24 mouse cellular contexts compared by ENCODE assay signal in genomic region chr9:95392011-95392410, GRCm38 (mm10). TPM values are rescaled to one million over a fixed set of nuclear protein-coding genes. Genes with fewer than 3 reads are reported as not detected.
A peak's percentile ranks its signal among the peaks of the same experiment; 100 is the strongest.
DNase-seq lines count a peak whose midpoint lies in the region; ATAC-seq lines count a peak whose summit lies in the region.
"Had no signal": no experiment of that assay in that cellular context is flagged by ENCODE, and none has a peak within 500 bp of the region (broad histone marks: within the 10 kb centered on the region; RNA-seq: fewer than 3 reads in every experiment).

No protein-coding gene starts in this region.

- H3K4me3 ChIP-seq in neural tube, embryonic 11.5 days (ENCODE audit: low read depth, low read length): no peak overlapping the region
- no peak overlapping the region for H3K4me3 ChIP-seq in neural tube, embryonic 15.5 days (replicated peaks)
- H3K4me3 ChIP-seq: forebrain, embryonic 12.5 days; limb, embryonic 13.5 days; midbrain, embryonic 10.5 days; myocyte; stomach, embryonic 15.5 days had no signal

- intact Hi-C loops in heart, postnatal 25 days (cut with DNase I): no loop called here

- no peaks in the 10 kb centered on the region for H3K9me3 ChIP-seq in neural tube, embryonic 11.5 days (ENCODE audit: control insufficient read depth, low read length)
- H3K9me3 ChIP-seq in neural tube, embryonic 15.5 days (replicated peaks): no peaks in the 10 kb centered on the region
- H3K9me3 ChIP-seq: forebrain, embryonic 12.5 days; limb, embryonic 13.5 days; midbrain, embryonic 10.5 days; stomach, embryonic 15.5 days had no signal

- no peak overlapping the region for H3K27ac ChIP-seq in neural tube, embryonic 11.5 days (ENCODE audit: low read depth, low read length)
- H3K27ac ChIP-seq in neural tube, embryonic 15.5 days (replicated peaks): no peak overlapping the region
- H3K27ac ChIP-seq: forebrain, embryonic 12.5 days; limb, embryonic 13.5 days; liver, embryonic 14.5 days; midbrain, embryonic 10.5 days; stomach, embryonic 15.5 days had no signal

- no peak overlapping the region for H3K4me2 ChIP-seq in neural tube, embryonic 11.5 days (ENCODE audit: low read depth)
- H3K4me2 ChIP-seq in neural tube, embryonic 15.5 days: no peak overlapping the region
- H3K4me2 ChIP-seq: forebrain, embryonic 12.5 days; heart, embryonic 11.5 days; limb, embryonic 13.5 days; stomach, embryonic 15.5 days had no signal

- no peak for ATAC-seq in neural tube, embryonic 11.5 days (ENCODE audit: insufficient read depth, low FRiP score, low TSS enrichment)
- ATAC-seq in neural tube, embryonic 15.5 days (ENCODE audit: low FRiP score): no peak
- ATAC-seq: hindbrain, embryonic 16.5 days had no signal

- DNase-seq in heart, adult 11 months: peak; percentile 46
- no peak for DNase-seq in heart, postnatal 25 days (ENCODE audit: low spot score)
- peak; percentile 18 for DNase-seq in neural tube, embryonic 11.5 days (ENCODE audit: low spot score)
- peak; percentile 62 for DNase-seq in brain, adult 2 months (ENCODE audit: low read depth, low spot score)
- DNase-seq in right cerebral cortex, adult 2 months (ENCODE audit: low spot score in 2 of 2): no peak
- DNase-seq in c-Kit-positive CD71-positive TER-119-positive erythroid progenitor cells, embryonic 14.5 days (ENCODE audit: low spot score): no peak
- DNase-seq: cerebellum, adult 18-20 months; gastrocnemius, postnatal 36 days; heart, postnatal 36 days; kidney, adult 8-10 months; kidney, postnatal 25 days; lung, postnatal 4 days; right cerebral cortex, adult 18-20 months; thymus, adult 2 months had no signal

- H3K4me1 ChIP-seq in neural tube, embryonic 11.5 days (ENCODE audit: control insufficient read depth, insufficient read depth, low read length): no peaks in the 10 kb centered on the region
- H3K4me1 ChIP-seq in neural tube, embryonic 15.5 days: no peaks in the 10 kb centered on the region
- H3K4me1 ChIP-seq: limb, embryonic 13.5 days; stomach, embryonic 15.5 days had no signal

- no peak overlapping the region for H3K9ac ChIP-seq in neural tube, embryonic 11.5 days (ENCODE audit: low read length)
- no peak overlapping the region for H3K9ac ChIP-seq in neural tube, embryonic 15.5 days (replicated peaks)
- H3K9ac ChIP-seq: forebrain, embryonic 12.5 days; limb, embryonic 13.5 days; liver, embryonic 14.5 days; stomach, embryonic 15.5 days had no signal

- H3K27me3 ChIP-seq in neural tube, embryonic 11.5 days (ENCODE audit: control insufficient read depth, insufficient read depth, low read length): no peaks in the 10 kb centered on the region
- no peaks in the 10 kb centered on the region for H3K27me3 ChIP-seq in neural tube, embryonic 15.5 days (replicated peaks)
- H3K27me3 ChIP-seq: CH12.LX; forebrain, embryonic 12.5 days; limb, embryonic 13.5 days; stomach, embryonic 15.5 days had no signal

- H3K36me3 ChIP-seq in neural tube, embryonic 11.5 days (ENCODE audit: control insufficient read depth, insufficient read depth, low read length): no peaks in the 10 kb centered on the region
- no peaks in the 10 kb centered on the region for H3K36me3 ChIP-seq in neural tube, embryonic 15.5 days
- H3K36me3 ChIP-seq: forebrain, embryonic 12.5 days; limb, embryonic 13.5 days; midbrain, embryonic 10.5 days; stomach, embryonic 15.5 days had no signal

- WGBS in neural tube, embryonic 11.5 days: 46% methylated on average over 1 of the region's 1 CpGs
- 67% methylated on average over 1 of the region's 1 CpGs for WGBS in neural tube, embryonic 15.5 days

RNA-seq across cellular contexts. Expression of gene Chst2, which starts 14.5 kb away (rescaled TPM):
- total RNA-seq in heart, postnatal 25 days (2021): 1 to 10 TPM; 1.4 TPM
- 8.2 and 8.7 TPM in 2 replicates for polyA plus RNA-seq in neural tube, embryonic 11.5 days (2014; fragmentation: Nextera tagmentation; extraction: Ambion mirVana)
- 14.6 and 15.9 TPM in 2 replicates for polyA plus RNA-seq in neural tube, embryonic 15.5 days (2015; fragmentation: Nextera tagmentation; extraction: Ambion mirVana)
- total RNA-seq: CH12.LX had no signal

Comparison
In these comparisons a context has a peak if more than half of its experiments do, and no peak if none do; other contexts are left out.
1. DNase-seq: peak in heart, adult 11 months (single experiment), neural tube, embryonic 11.5 days (single experiment) and brain, adult 2 months (single experiment); none in heart, postnatal 25 days (single experiment), right cerebral cortex, adult 2 months (0 of 2) and c-Kit-positive CD71-positive TER-119-positive erythroid progenitor cells, embryonic 14.5 days (single experiment).